Mouse (Mus musculus): ENCODE results near the gene Ugt1a7c. TPM values are rescaled to one million over a fixed set of nuclear protein-coding genes. Genes with fewer than 3 reads are reported as not detected.

Gene Ugt1a7c
- polyA plus RNA-seq, 1 experiment from 2014 or later: 1.2 TPM

GRCm38 (mm10) chr1:88256886-88257663 lies 162.2 kb downstream of the Ugt1a7c start:
- no peaks in the 10 kb centered on the region for H3K4me1 ChIP-seq (replicated peaks; ENCODE audit: control insufficient read depth, insufficient read depth, low read length)

DNA sequence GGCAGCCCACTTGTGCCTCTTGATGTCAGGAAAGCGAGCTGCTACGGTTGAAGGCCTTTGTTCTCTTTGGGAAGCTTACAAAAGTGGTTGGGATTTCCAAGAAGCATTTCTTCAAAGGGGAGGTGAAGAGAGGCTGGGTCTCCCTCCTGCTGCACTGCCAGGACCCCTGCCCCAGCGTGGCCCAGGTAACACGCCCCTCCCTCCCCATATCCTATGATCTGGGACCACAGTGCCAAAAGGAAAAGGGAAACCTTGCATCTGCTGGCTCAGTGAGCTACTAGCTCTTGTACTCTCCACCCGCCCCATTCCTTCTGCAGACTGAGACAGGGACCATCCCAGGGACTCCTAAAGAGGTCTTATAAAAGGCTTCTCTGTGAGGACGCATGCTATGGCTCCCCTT lies 162.8 kb downstream of the Ugt1a7c start:
- Histone ChIP-seq H3K4me3 (replicated peaks; ENCODE audit: low read length) (no peak overlapping the region), H3K9me3 (ENCODE audit: control insufficient read depth, low read length) (peaks cover 34% of the 10 kb centered on the region), H3K9ac (replicated peaks; ENCODE audit: low read depth, low read length) (no peak overlapping the region), H3K4me2 (ENCODE audit: low read length) (no peak overlapping the region), H3K4me1 (replicated peaks; ENCODE audit: control insufficient read depth, insufficient read depth, low read length) (no peaks in the 10 kb centered on the region), H3K27ac (ENCODE audit: low read length) (no peak overlapping the region), H3K27me3 (replicated peaks; ENCODE audit: control insufficient read depth, insufficient read depth, low read length) (no peaks in the 10 kb centered on the region), H3K36me3 (ENCODE audit: control insufficient read depth, insufficient read depth) (peaks cover 23% of the 10 kb centered on the region)
- WGBS: 77% methylated on average over 6 of the region's 6 CpGs
- ATAC-seq: no peak

More at GRCm38 (mm10) chr1:88256886-88257663, 162.2 kb downstream of the Ugt1a7c start:
- H3K4me2 ChIP-seq (ENCODE audit: low read length): no peak overlapping the region
- H3K27ac ChIP-seq (ENCODE audit: low read length): no peak overlapping the region
- no peak overlapping the region for H3K4me3 ChIP-seq (replicated peaks; ENCODE audit: low read length)
- no peak for ATAC-seq
- H3K36me3 ChIP-seq (ENCODE audit: control insufficient read depth, insufficient read depth): peaks cover 17% of the 10 kb centered on the region
- no peaks in the 10 kb centered on the region for H3K27me3 ChIP-seq (replicated peaks; ENCODE audit: control insufficient read depth, insufficient read depth, low read length)
- WGBS: 84% methylated on average over 10 of the region's 10 CpGs
- H3K9me3 ChIP-seq (ENCODE audit: control insufficient read depth, low read length): peaks cover 40% of the 10 kb centered on the region
- H3K9ac ChIP-seq (replicated peaks; ENCODE audit: low read depth, low read length): no peak overlapping the region

- no peaks in the 10 kb centered on the region for H3K27me3 ChIP-seq (replicated peaks; ENCODE audit: control insufficient read depth, insufficient read depth, low read length)
- H3K9ac ChIP-seq (replicated peaks; ENCODE audit: low read depth, low read length): no peak overlapping the region
- no peaks in the 10 kb centered on the region for H3K4me1 ChIP-seq (replicated peaks; ENCODE audit: control insufficient read depth, insufficient read depth, low read length)
- peaks cover 30% of the 10 kb centered on the region for H3K36me3 ChIP-seq (ENCODE audit: control insufficient read depth, insufficient read depth)
- H3K4me3 ChIP-seq (replicated peaks; ENCODE audit: low read length): no peak overlapping the region
- WGBS: 74% methylated on average over 6 of the region's 6 CpGs
- no peak overlapping the region for H3K27ac ChIP-seq (ENCODE audit: low read length)
- no peak overlapping the region for H3K4me2 ChIP-seq (ENCODE audit: low read length)
- peaks cover 30% of the 10 kb centered on the region for H3K9me3 ChIP-seq (ENCODE audit: control insufficient read depth, low read length)
- ATAC-seq: no peak
Measured at GRCm38 (mm10) chr1:88258361-88258760, 163.5 kb downstream of the Ugt1a7c start.

DNA sequence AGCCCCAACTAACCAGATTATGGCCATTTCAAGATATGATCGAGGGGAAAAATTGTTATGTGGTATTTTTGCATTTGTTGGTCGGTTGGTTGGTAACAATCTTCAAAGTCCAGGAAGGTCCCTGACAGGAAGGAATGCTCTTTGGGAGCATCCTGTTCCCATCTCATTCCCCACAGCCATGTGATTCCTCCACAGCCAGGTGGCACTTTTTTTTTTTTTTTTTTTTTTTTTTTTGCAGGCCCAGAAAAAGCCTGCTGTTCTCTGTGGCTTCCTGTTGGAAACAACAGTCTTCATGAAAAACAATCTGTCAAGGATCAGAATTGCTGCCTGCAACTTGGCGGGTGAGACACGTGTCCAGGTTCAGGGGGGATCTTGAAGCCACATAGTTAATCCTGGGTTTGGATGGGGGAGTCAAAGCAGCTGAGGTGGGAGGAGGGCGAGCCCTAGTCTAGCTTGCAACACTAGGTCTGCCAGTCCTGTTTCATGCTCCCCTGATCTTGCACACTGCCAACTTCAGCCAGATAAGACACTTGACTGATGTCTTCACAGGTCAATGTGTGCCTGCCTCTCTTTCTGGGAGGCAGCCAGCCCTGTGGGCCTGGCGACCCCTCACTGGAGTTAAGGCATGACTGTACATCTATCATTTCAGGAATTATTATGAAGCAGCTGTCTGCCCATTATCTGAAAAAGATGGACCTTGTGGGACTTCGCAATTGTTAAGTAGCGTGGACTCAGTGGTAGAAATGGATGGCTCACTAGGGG lies 164.2 kb downstream of the Ugt1a7c start:
- Histone ChIP-seq H3K27ac (ENCODE audit: low read length) (no peak overlapping the region), H3K9ac (replicated peaks; ENCODE audit: low read depth, low read length) (no peak overlapping the region), H3K27me3 (replicated peaks; ENCODE audit: control insufficient read depth, insufficient read depth, low read length) (no peaks in the 10 kb centered on the region), H3K4me2 (ENCODE audit: low read length) (no peak overlapping the region), H3K9me3 (ENCODE audit: control insufficient read depth, low read length) (peaks cover 25% of the 10 kb centered on the region), H3K4me1 (replicated peaks; ENCODE audit: control insufficient read depth, insufficient read depth, low read length) (no peaks in the 10 kb centered on the region), H3K4me3 (replicated peaks; ENCODE audit: low read length) (no peak overlapping the region), H3K36me3 (ENCODE audit: control insufficient read depth, insufficient read depth) (peaks cover 37% of the 10 kb centered on the region)
- 80% methylated on average over 8 of the region's 8 CpGs for WGBS
- 0 out of 2 replicates have a peak, but pooled peaks have one; percentile 3 for ATAC-seq

DNA sequence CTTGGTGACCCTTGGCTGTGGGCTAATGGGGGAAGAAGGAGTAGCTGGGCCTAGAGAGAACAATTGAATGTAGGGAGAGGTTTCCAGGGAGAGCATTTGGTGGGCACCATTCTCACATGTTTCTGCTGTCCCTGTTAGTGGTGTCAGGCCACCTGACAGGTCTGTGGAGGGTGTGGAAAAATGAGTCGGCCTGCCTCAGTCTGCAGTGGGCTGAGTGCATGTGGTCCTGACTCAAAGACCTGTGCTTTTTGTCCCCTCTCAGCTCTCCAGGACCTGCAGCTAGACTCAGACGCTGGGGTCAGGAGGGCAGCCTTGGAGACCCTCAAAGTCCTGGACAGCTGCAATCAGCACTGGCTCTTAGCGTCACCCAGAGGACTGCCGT lies 164.8 kb downstream of the Ugt1a7c start:
- no peak overlapping the region for H3K4me2 ChIP-seq (ENCODE audit: low read length)
- H3K27ac ChIP-seq (ENCODE audit: low read length): no peak overlapping the region
- no peaks in the 10 kb centered on the region for H3K4me1 ChIP-seq (replicated peaks; ENCODE audit: control insufficient read depth, insufficient read depth, low read length)
- peaks cover 42% of the 10 kb centered on the region for H3K36me3 ChIP-seq (ENCODE audit: control insufficient read depth, insufficient read depth)
- no peak; the same call in 1 of the 2 replicates for ATAC-seq
- WGBS: 79% methylated on average over 4 of the region's 4 CpGs
- H3K27me3 ChIP-seq (replicated peaks; ENCODE audit: control insufficient read depth, insufficient read depth, low read length): no peaks in the 10 kb centered on the region
- no peak overlapping the region for H3K4me3 ChIP-seq (replicated peaks; ENCODE audit: low read length)
- H3K9me3 ChIP-seq (ENCODE audit: control insufficient read depth, low read length): peaks cover 21% of the 10 kb centered on the region
- no peak overlapping the region for H3K9ac ChIP-seq (replicated peaks; ENCODE audit: low read depth, low read length)

GRCm38 (mm10) chr1:88260114-88260513 lies 165.3 kb downstream of the Ugt1a7c start:
- H3K4me1 ChIP-seq (replicated peaks; ENCODE audit: control insufficient read depth, insufficient read depth, low read length): no peaks in the 10 kb centered on the region
- peak; percentile 2; the same call in 1 of the 2 replicates for ATAC-seq

GRCm38 (mm10) chr1:88260604-88261377 lies 165.9 kb downstream of the Ugt1a7c start:
- Histone ChIP-seq H3K4me2 (ENCODE audit: low read length) (no peak overlapping the region), H3K27me3 (replicated peaks; ENCODE audit: control insufficient read depth, insufficient read depth, low read length) (no peaks in the 10 kb centered on the region), H3K4me1 (replicated peaks; ENCODE audit: control insufficient read depth, insufficient read depth, low read length) (no peaks in the 10 kb centered on the region), H3K9me3 (ENCODE audit: control insufficient read depth, low read length) (peaks cover 11% of the 10 kb centered on the region), H3K9ac (replicated peaks; ENCODE audit: low read depth, low read length) (no peak overlapping the region), H3K4me3 (replicated peaks; ENCODE audit: low read length) (no peak overlapping the region), H3K36me3 (ENCODE audit: control insufficient read depth, insufficient read depth) (peaks cover 54% of the 10 kb centered on the region), H3K27ac (ENCODE audit: low read length) (no peak overlapping the region)
- WGBS: 85% methylated on average over 10 of the region's 10 CpGs
- ATAC-seq: no peak

More at GRCm38 (mm10) chr1:88260114-88260513, 165.3 kb downstream of the Ugt1a7c start:
- WGBS: 83% methylated on average over 6 of the region's 6 CpGs
- peaks cover 47% of the 10 kb centered on the region for H3K36me3 ChIP-seq (ENCODE audit: control insufficient read depth, insufficient read depth)
- H3K27me3 ChIP-seq (replicated peaks; ENCODE audit: control insufficient read depth, insufficient read depth, low read length): no peaks in the 10 kb centered on the region
- peaks cover 17% of the 10 kb centered on the region for H3K9me3 ChIP-seq (ENCODE audit: control insufficient read depth, low read length)
- H3K4me2 ChIP-seq (ENCODE audit: low read length): no peak overlapping the region
- H3K4me3 ChIP-seq (replicated peaks; ENCODE audit: low read length): no peak overlapping the region
- H3K9ac ChIP-seq (replicated peaks; ENCODE audit: low read depth, low read length): no peak overlapping the region
- no peak overlapping the region for H3K27ac ChIP-seq (ENCODE audit: low read length)

- 0 out of 2 replicates have a peak, but pooled peaks cover 3% of the 10 kb centered on the region for H3K9me3 ChIP-seq (ENCODE audit: control insufficient read depth, low read length)
- H3K4me2 ChIP-seq (ENCODE audit: low read length): no peak overlapping the region
- ATAC-seq: no peak
- no peak overlapping the region for H3K9ac ChIP-seq (replicated peaks; ENCODE audit: low read depth, low read length)
- no peak overlapping the region for H3K27ac ChIP-seq (ENCODE audit: low read length)
- WGBS: 89% methylated on average over 7 of the region's 7 CpGs
- no peak overlapping the region for H3K4me3 ChIP-seq (replicated peaks; ENCODE audit: low read length)
- no peaks in the 10 kb centered on the region for H3K27me3 ChIP-seq (replicated peaks; ENCODE audit: control insufficient read depth, insufficient read depth, low read length)
- no peaks in the 10 kb centered on the region for H3K4me1 ChIP-seq (replicated peaks; ENCODE audit: control insufficient read depth, insufficient read depth, low read length)
- H3K36me3 ChIP-seq (ENCODE audit: control insufficient read depth, insufficient read depth): peaks cover 63% of the 10 kb centered on the region
Measured at GRCm38 (mm10) chr1:88261706-88262105, 166.8 kb downstream of the Ugt1a7c start.

DNA sequence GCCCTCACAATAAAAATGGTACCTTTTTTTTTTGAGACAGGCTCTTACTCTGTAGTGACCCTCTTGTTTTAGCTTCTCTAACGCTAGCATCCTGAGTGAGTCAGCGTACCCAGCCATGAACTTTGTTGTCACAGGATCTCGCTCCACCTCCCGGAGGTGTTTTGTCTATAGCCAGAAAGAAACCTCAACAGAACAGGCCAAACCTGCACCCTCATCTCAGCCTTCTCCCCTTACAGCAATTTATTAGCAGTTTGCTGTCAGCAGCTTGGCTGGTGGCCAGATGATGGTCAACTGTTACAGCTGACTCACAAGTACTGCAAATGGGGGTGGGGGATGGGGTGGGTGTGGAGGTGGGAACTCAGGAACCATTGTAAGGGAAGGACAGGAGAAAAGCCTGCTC lies 167.4 kb downstream of the Ugt1a7c start:
- Histone ChIP-seq H3K27me3 (replicated peaks; ENCODE audit: control insufficient read depth, insufficient read depth, low read length) (no peaks in the 10 kb centered on the region), H3K9ac (replicated peaks; ENCODE audit: low read depth, low read length) (no peak overlapping the region), H3K27ac (ENCODE audit: low read length) (no peak overlapping the region), H3K4me2 (ENCODE audit: low read length) (no peak overlapping the region), H3K9me3 (ENCODE audit: control insufficient read depth, low read length) (no peaks in the 10 kb centered on the region), H3K4me1 (replicated peaks; ENCODE audit: control insufficient read depth, insufficient read depth, low read length) (no peaks in the 10 kb centered on the region), H3K36me3 (ENCODE audit: control insufficient read depth, insufficient read depth) (peaks cover 69% of the 10 kb centered on the region), H3K4me3 (replicated peaks; ENCODE audit: low read length) (no peak overlapping the region)
- WGBS: 82% methylated on average over 4 of the region's 4 CpGs
- no peak for ATAC-seq
